Mouse (Mus musculus): ENCODE results near the gene Enpep.

The Enpep gene

GRCm38 (mm10) chr3:129332586-129332985 is at the start of gene Enpep:
Enpep (minus strand) TSS chr3:129332720.
- DNase-seq (ENCODE audit: low spot score): no peak

DNA sequence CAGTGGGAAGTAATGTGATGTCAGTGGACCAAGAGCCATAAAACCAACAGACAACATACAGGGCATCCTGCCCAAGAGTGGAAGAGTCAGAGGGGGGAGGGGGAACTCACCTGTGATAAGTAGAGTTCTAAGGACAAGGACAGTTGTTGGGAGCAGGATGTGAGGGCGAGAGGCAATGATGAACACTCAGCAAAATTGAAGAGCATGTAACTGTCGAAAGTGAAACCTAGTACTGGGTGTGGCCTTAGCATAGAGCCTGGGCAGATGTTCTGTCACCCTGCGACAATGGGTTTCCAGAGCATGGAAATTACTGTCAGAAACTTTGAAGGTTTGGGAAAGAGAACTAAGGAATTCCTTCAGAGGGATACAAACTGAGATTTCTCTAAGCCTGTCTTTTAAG is 46.6 kb upstream of the Enpep start:
- DNase-seq (ENCODE audit: low spot score): no peak

GRCm38 (mm10) chr3:129375087-129375486 is 42.6 kb upstream of the Enpep start:
- DNase-seq (ENCODE audit: low spot score): no peak

DNA sequence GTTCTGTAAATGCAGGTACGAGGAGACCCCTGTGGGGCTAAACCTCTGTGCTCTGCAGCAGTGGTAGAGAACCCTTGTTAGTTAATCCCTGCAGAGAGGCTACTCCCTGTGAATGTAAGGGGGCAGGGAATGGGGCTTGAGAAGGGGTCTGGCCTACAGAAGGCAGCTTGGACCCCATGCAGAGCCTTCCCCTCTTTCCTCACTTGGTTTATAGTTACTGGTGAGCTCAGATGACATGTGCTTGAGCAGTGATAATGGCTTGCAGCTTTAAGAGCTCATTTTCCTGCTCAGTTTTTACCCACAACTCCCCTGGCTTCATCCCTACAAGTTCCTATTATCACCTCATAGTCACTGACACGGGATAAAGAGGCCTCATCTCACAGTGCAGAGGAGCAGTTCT is 40.6 kb upstream of the Enpep start:
- no peak for DNase-seq (ENCODE audit: low spot score)

DNA sequence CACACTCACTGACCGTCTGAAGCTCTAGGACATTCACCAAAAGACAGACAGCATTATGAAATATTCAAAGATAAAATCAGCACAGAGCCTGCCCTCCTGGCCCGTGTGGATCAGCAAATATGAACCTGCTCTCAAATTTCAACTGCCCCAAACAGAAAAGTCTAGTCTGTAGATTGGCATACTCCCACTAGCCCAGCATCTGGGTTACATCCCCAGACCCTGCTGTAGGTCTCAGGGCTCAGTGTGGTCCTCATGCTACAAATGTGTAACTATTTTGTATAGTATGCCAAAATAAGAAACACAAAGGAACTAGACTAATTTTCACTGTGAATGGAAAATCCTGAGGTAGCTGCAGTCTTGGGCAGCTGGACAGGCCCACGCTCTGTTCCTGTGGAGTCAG is 37.0 kb upstream of the Enpep start:
- no peak for DNase-seq (ENCODE audit: low spot score)

DNA sequence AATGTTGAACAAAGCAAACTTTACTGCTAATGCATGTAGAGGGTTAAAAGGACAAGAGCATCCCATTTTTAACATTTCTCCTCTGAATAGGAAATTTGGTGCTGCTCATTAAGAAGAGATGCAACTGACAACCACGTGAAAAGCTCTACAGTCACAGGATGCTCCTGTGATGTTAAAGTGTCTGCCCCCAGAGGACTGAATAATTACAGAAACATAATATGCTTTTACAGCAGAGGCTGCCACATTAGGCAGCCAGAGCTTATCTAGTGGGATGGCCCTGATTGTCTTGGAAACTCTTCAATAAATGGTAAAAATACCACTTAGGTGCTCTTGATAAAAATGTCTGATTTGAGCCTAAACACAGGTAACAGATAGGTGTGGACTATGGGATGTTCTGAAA is 33.4 kb upstream of the Enpep start:
- DNase-seq (ENCODE audit: low spot score): no peak

DNA sequence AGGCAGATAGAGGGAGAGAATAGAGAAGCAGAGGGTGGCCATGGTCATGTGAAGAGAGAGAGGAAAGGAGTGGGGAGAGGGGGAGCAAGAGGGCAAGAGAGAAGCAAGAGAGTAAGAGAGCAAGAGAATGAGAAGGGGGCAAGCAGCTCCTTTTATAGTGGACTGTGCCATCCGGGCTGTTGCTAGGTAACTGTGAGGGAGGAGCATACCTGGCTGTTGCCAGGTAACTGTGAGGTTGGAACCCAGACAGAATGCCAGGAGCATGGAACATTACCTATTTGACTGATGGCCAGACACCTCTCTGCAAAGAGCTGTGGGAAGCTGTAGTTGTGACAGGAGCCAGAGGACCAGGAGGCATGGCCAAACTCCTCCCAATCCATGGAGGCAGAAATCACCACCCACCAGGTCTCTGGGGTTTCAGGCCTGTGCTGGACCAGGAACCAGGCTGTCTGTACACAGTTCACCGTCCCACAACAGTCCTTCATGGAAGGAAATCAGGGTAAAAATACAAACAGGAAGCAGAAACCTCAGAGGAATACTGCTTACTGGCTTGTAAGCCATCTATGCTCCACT is 32.4 kb upstream of the Enpep start:
- no peak for DNase-seq (ENCODE audit: low spot score)

GRCm38 (mm10) chr3:129363426-129363825 is 30.9 kb upstream of the Enpep start:
- DNase-seq (ENCODE audit: low spot score): no peak

GRCm38 (mm10) chr3:129358115-129358514 is 25.6 kb upstream of the Enpep start:
- no peak for DNase-seq (ENCODE audit: low spot score)

DNA sequence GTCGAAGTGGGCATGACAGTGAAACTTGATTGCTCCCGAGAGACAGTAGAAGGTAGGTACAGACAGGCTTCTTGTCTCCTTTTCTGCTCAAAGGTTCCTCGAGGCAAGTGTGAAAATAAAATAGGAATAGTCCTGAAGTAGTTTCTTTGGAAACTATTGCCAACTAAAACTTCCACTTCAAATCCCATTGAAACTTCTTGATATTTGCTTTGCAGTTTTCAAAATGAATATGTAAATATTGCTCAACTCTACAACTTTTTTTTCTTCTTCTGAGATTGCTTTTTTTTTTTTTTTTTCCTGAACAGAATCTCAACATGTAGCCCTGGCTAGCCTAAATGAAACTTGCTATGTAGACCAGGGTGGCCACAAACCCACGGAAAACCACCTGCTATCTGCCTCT is 21.4 kb upstream of the Enpep start:
- no peak for DNase-seq (ENCODE audit: low spot score)

DNA sequence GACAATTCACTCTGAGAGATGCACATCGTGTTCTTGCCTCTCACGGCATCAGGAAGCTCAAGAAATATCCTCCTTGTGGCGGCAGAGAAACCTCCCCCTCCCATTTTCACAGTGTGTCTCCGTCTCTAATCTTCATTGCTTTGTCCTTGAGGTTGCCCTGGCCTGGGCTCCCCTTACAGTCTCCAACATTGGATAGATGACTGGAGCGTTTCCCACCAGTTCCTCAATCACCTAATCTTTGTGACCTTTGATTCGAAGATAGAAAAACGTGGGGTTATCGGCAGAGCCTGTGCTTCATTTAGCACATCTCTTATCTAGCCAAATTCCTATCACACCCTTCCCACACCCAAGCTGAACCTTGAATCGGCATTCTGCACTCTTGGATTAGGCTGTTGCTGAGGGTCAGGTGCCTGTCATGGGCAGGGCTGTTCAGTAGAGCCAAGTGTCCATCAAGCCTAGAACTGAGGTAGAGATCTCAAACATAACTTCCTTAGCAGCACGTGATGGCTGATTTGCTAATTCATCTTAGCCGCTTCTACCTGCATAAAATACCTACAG is 18.9 kb upstream of the Enpep start:
- DNase-seq (ENCODE audit: low spot score): no peak

DNA sequence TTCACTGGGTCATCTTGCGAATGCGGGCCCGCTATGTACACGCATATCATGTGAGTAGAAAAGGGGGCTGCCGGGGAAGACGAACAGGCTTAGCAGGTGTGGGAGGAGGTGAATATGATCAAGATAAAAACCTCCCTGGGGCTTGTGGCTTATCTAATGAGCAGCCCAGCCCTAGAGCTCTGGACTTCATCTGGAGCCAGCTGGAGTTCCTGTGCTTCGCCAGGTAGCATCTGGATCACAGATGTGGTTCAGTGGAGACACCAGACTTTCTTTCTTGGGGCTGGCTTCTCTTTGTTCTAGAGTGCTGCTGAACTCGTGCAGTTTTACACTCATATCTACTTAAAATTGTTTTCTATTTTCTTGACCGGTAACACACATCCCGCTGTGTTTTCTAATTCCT is 14.8 kb upstream of the Enpep start:
- no peak for DNase-seq (ENCODE audit: low spot score)

- no peak for DNase-seq (ENCODE audit: low spot score)
These were observed 10.2 kb upstream of the Enpep start for GRCm38 (mm10) chr3:129342767-129343166.

DNA sequence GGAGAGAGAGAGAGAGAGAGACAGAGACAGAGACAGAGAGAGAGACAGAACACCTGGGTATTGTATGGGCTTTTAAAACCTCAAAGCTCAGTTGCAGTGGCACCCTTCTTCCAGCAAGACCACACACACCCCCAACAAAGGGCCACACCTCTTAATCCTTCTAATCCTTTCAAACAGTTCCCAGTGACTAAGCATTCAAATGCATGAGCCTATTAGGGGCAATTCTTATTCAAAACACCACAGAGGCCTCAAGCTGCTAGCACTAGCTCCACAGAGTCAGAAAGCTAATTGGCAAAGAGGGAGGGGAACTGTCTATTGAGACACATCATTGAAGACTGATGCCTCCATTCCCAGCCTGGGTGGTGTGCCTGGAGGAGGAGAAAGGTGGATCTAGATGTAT is 8.5 kb upstream of the Enpep start:
- no peak for DNase-seq (ENCODE audit: low spot score)

DNA sequence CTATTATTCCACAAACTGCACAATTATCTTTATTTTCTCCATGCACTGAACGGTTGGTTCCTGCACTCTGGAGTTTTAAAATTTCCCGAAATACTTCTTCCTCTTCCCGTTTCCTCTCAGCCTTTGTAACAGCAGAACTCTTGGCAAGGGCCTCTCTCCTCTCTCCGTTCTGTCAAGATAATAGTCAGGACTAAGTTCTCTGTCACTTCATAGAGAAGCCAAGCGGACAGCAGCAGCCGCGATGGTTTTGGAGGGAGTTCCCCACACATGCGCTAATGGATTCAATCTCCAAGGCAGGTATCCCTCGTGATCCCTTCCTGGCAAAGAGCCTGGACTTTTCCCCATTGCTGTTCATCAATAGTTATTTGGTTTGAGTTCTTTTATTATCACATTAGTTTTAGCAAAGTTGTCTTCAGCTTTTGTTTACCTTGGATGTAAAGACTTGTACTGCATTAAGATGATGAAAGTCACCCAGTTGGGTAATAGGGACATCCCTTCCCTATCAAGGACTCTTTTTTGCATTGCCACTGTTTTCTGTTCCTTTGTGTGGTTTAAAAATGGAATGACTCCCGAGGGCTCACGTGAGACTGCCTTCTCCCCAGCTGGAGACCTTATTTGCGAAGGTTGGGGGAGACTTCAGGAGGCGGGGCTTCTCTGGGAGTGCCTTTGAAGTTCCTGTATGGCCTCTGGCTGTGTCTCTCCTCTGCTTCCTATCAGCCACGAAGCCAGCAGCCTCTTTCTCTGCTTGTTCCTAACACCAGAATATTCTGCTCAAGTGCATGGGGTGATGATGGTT is 6.0 kb upstream of the Enpep start:
- no peak for DNase-seq (ENCODE audit: low spot score)

DNA sequence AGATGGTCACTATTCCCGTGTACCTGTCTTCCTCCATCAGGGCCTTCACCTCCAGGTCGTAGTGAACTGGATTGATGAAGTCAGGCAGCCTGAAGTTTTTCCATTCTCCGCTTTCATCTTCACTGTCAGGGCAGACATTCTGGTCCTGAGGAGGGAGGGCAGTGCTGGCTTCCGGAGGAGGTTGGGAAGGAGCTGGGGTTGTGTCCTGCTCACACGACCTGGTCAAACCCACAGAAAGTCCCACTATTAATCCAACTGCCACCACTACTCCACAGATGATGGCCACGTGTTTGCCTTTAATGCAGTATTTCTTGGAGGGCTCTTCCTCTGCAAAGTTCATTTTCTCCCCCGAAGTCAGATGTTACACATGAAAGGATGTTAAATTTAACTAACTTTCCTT is 378 bp downstream of the Enpep start:
- no peak for DNase-seq (ENCODE audit: low spot score)

- no peak for DNase-seq (ENCODE audit: low spot score)
These were observed 1.1 kb downstream of the Enpep start for GRCm38 (mm10) chr3:129331427-129331826.

DNA sequence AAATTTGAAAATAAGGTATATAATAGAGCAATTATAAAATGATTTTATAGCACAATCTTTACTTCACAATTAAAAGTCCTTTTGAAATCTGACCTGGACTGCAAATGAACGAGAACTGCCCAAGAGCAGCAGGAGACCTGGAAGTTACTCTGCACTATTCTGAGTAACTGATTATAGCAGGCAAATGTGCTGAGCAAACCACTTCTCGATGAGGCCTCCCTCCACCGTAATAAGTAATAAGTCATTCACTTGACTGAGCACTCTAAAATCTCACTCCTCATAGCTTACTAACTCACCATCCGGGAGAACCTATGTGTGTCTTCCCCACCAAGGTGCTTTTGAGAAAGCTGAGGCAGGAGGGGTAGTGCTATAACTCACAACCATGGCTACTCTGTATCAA is 4.5 kb downstream of the Enpep start:
- DNase-seq (ENCODE audit: low spot score): no peak

DNA sequence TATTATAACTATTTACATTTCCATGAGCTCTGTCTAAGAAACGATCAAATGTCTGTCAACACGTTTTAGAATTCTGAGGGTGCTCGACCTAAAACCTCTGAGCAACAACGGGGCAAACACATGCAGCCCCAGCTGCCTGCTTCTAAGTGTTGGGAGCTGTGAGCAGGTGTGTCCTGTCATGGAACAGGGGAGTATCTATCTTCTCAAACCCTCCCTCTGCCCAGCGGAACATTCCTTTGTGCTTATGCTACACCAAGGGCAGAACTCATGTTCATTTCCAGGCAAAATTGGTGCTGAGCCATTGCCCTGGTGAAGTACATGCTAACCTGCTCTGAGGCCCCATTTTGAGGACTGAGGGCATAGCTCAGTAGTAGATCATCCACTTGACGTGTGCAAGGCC is 10.9 kb downstream of the Enpep start:
- DNase-seq (ENCODE audit: low spot score): no peak

- no peak for DNase-seq (ENCODE audit: low spot score)
These were observed 15.3 kb downstream of the Enpep start for GRCm38 (mm10) chr3:129317032-129317729.

DNA sequence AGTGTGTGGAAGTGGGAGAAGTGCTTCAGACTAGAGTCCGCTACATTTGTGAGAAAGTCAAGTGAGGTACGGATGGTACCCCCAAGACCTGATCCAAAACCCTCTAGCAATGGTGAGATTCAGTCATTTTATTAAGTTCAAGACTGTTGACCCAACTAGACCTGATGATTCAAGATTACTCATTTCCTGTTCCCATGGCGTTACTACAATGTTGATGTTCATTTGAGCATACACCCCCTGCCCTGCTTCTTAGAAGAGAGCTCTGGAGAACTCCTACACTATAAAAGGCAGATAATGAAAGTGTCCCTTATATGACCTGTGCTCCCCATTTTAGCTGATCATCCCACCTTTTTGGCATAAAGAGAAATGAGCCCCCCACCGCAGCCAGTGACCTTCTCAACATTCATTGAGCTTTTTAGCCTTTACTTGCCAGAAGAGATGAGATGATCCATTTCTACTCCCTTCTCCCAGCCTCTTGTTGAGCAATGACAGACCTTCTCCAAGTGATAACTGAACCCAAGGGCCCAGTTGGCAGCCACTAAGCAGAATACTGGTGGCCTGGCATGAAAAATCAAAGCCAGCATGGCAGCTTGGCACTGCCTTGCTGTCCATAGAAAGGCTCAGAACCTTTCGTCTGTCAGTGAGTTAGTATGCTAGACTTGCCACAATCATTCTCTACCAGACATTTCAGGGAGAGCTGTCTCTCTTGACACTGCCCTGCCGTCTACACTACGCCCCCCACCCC is 18.7 kb downstream of the Enpep start:
- DNase-seq (ENCODE audit: low spot score): no peak

DNA sequence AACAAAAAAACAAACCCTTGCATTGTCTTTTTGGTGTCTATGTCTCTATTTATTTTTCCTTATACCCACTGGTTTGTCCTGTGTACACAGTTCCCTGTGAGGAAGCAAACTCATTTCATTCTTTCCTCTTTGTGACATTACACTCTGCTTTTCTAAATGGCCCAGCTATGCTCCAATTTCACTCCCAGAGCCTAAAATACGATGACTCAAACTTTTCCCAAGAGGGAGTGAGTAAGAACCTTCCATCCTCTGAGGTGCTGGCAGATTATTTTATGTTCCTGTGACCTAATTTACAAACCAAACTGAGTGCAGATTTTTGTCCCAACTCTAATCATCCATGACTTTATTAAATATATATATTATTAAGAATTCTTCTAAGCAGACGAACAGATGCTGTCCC is 19.3 kb downstream of the Enpep start:
- no peak for DNase-seq (ENCODE audit: low spot score)
